In genomic region chr14:29025335-29025734, GRCm38 (mm10) we compare ENCODE assay signal across 35 mouse cellular contexts. TPM values are rescaled to one million over a fixed set of nuclear protein-coding genes. Genes with fewer than 3 reads are reported as not detected.
"Had no signal": no experiment of that assay in that cellular context is flagged by ENCODE, and none has a peak within 500 bp of the region (broad histone marks: within the 10 kb centered on the region; RNA-seq: fewer than 3 reads in every experiment).

No protein-coding gene starts in this region.

- H3K27me3 ChIP-seq: heart, embryonic 15.5 days; hindbrain, embryonic 13.5 days; hindbrain, embryonic 15.5 days; kidney, embryonic 15.5 days; limb, embryonic 12.5 days; liver, embryonic 13.5 days; liver, embryonic 15.5 days had no signal

- H3K4me1 ChIP-seq: kidney, embryonic 15.5 days; liver, embryonic 13.5 days; liver, embryonic 15.5 days had no signal

- H3K9me3 ChIP-seq: heart, embryonic 13.5 days; heart, embryonic 15.5 days; hindbrain, embryonic 13.5 days; hindbrain, embryonic 15.5 days; kidney, embryonic 15.5 days; limb, embryonic 12.5 days; liver, embryonic 13.5 days; liver, embryonic 15.5 days had no signal

- H3K36me3 ChIP-seq: heart, embryonic 13.5 days; heart, embryonic 15.5 days; hindbrain, embryonic 13.5 days; hindbrain, embryonic 15.5 days; kidney, embryonic 15.5 days; limb, embryonic 12.5 days; liver, embryonic 13.5 days; liver, embryonic 15.5 days had no signal

- H3K27ac ChIP-seq: heart, embryonic 13.5 days; heart, embryonic 15.5 days; hindbrain, embryonic 13.5 days; hindbrain, embryonic 15.5 days; hindbrain, postnatal 0 days; kidney, embryonic 15.5 days; kidney, postnatal 0 days; limb, embryonic 12.5 days; liver, embryonic 13.5 days; liver, embryonic 15.5 days had no signal

- H3K4me2 ChIP-seq: heart, embryonic 11.5 days; heart, embryonic 13.5 days; heart, embryonic 15.5 days; hindbrain, embryonic 13.5 days; hindbrain, embryonic 15.5 days; kidney, embryonic 15.5 days; limb, embryonic 12.5 days; liver, embryonic 11.5 days; liver, embryonic 13.5 days; liver, embryonic 15.5 days had no signal

- DNase-seq: gastrocnemius, postnatal 14 days; gastrocnemius, postnatal 36 days; heart, adult 18-20 months; heart, postnatal 14 days; heart, postnatal 36 days; kidney, adult 11 months; kidney, adult 2 months; kidney, adult 9 months; kidney, postnatal 14 days; kidney, postnatal 36 days; layer of hippocampus, adult 9-11 months; layer of hippocampus, postnatal 36 days; left cerebral cortex, postnatal 4 days; liver; liver, embryonic 13.5 days had no signal

- ATAC-seq: hindbrain, postnatal 0 days; intestine, embryonic 16.5 days had no signal

- H3K4me3 ChIP-seq: heart, embryonic 13.5 days; heart, embryonic 15.5 days; hindbrain, embryonic 13.5 days; hindbrain, embryonic 15.5 days; kidney, embryonic 15.5 days; limb, embryonic 12.5 days; liver, embryonic 13.5 days; liver, embryonic 15.5 days had no signal

- H3K9ac ChIP-seq: heart, embryonic 13.5 days; heart, embryonic 15.5 days; hindbrain, embryonic 13.5 days; hindbrain, embryonic 15.5 days; kidney, embryonic 15.5 days; limb, embryonic 12.5 days; liver, embryonic 13.5 days; liver, embryonic 15.5 days had no signal

RNA-seq across cellular contexts. Expression of gene Lrtm1, which starts 7.3 kb away (rescaled TPM):
- total RNA-seq: hematopoietic stem cell, adult 5-6 weeks; layer of hippocampus, adult 18-20 months; layer of hippocampus, adult 8-10 months; layer of hippocampus, postnatal 14 days; layer of hippocampus, postnatal 36 days; left cerebral cortex, adult 18-20 months; left cerebral cortex, postnatal 10 days; left cerebral cortex, postnatal 25 days; left cerebral cortex, postnatal 4 days had no signal
- polyA plus RNA-seq: intestine, embryonic 14.5 days; intestine, embryonic 16.5 days; liver, embryonic 11.5 days had no signal
